Mouse (Mus musculus): ENCODE data around the gene Olfr825.
"Not testable (repeated sequence)": the region's sequence is repeated elsewhere in the genome, so short reads cannot be mapped to it uniquely, and the experiment has no call there.

Olfr825 gene

DNA sequence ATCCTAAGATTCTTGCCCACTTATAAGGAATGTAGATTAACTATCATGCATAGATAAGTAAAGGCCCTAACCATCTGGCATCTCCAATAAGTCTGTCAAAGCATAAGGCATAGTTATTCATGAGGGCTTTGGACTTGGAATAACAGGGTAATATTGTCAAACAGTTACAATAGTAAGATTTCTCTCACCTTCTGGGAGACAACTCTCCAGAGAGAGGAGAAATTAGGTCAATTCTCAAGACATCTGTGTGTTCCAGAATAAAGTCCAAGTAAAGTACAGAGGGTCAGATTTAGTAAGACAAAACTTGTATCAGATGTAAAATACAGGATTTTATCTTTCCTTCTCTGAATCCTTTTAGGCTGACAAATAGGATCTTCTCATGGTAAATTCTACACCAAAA is at the start of gene Olfr825:
Olfr825 (minus strand) TSS at position 101 of the 400 bp plus-strand sequence.
- no peak for DNase-seq (ENCODE audit: low read depth, low spot score)

- no peak for DNase-seq (ENCODE audit: low read depth, low spot score)
These were observed 47.7 kb upstream of the Olfr825 start, which contains the start of gene Olfr827 for GRCm38 (mm10) chr10:130214303-130214702. TSS of gene Olfr827 (minus strand) at chr10:130214403.

DNA sequence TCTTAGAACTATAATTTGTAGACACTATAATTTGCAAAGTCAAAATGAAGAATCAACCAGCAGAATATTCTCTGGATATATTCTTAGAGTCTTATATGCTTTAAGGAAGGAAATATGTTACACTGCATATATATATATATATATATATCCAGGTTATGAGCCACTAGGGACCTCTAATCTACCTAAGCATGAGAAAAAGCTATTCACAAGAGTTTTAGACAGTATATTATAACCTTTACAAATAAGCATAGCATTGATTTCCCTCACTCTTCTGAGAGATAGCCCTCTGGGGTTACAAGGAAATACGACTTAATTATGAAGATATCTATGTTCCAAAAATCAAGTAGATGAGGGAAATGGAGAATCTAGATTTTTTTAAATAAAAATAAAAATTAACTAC is 17.5 kb upstream of the Olfr825 start, which contains the start of gene Olfr826:
Olfr826 (minus strand) TSS at position 101 of the 400 bp plus-strand sequence.
- DNase-seq (ENCODE audit: low read depth, low spot score) = no peak

- no peak for DNase-seq (ENCODE audit: low read depth, low spot score)
These were observed 1.4 kb downstream of the Olfr825 start for GRCm38 (mm10) chr10:130165196-130165595.

DNA sequence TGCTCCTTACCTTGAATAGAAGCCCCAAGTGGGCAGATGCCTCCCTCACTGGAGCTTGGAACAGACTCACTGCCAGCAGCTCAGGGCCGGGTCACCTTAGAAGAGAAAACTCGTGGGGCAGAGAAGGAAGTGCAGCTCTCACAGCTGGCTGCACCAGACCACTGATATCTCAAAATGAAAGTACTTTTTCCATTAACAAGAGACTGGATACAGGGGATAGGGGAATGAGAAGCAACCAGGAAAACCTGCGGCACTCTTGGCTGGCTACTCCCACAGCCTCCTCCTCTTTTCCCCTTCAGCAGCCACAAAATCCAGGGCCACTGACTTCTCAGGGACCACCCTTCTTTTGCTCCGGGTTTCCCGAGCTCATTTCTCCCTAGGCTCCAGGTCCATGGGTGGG is 22.4 kb downstream of the Olfr825 start:
- no peak for DNase-seq (ENCODE audit: low read depth, low spot score)

- DNase-seq (ENCODE audit: low read depth, low spot score) = not testable (repeated sequence)
These were observed 24.1 kb downstream of the Olfr825 start for GRCm38 (mm10) chr10:130142481-130142880.

GRCm38 (mm10) chr10:130134811-130135210 is 31.8 kb downstream of the Olfr825 start:
- DNase-seq (ENCODE audit: low read depth, low spot score) = no peak

DNA sequence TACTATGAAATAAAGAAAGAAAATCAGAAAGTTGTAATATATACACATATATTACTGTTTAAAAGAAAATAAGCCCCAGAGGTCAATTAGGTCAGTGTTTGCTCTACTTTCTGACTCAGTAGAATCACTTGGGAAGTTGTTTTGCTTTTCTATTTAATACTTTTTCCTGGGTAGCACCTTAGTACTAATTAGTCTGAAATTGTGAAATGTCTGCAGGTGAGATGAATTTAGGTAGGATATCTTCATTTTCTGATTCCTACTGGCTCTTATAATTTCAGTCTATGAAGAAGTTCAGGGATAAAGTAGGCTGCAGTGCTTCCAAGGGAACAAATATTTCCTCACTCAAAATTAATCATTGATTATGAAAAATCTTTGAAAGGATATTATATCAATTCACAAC is 36.7 kb downstream of the Olfr825 start, which contains the start of gene Olfr824:
Olfr824 (minus strand) TSS at position 101 of the 400 bp plus-strand sequence.
- not testable (repeated sequence) for DNase-seq (ENCODE audit: low read depth, low spot score)

DNA sequence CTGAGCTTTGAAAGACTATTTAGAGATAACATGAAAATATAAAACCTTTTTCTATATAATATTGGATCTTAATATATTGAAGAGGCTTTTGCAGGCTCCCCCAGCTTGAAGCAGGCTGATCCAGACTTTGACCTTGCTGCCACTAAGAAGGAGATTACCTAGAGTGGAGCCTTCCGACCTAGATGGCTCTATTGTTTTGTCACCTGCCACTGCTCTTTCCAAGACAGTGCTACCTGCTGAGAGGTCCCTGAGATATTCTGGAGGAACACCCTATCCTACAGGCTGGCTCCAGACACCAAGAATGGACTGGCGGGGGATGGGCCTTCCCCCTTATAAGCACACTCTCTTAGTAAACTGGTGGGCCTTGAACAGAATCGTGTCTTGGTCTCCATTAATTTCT is 50.5 kb downstream of the Olfr825 start:
- DNase-seq (ENCODE audit: low read depth, low spot score) = peak; percentile 70

GRCm38 (mm10) chr10:130115283-130115682 is 51.3 kb downstream of the Olfr825 start, which contains the start of gene Olfr823:
TSS of gene Olfr823 (minus strand) at chr10:130115383.
- not testable (repeated sequence) for DNase-seq (ENCODE audit: low read depth, low spot score)

All from R1 (cell line).